Mouse (Mus musculus): ENCODE measurements at regions not wholly inside any gene's neighbourhood (a gene's known extent, or its start where the extent isn't known, plus 50 kb on each side); places are given as distances from the start of the nearest gene placed in this dataset.

DNA sequence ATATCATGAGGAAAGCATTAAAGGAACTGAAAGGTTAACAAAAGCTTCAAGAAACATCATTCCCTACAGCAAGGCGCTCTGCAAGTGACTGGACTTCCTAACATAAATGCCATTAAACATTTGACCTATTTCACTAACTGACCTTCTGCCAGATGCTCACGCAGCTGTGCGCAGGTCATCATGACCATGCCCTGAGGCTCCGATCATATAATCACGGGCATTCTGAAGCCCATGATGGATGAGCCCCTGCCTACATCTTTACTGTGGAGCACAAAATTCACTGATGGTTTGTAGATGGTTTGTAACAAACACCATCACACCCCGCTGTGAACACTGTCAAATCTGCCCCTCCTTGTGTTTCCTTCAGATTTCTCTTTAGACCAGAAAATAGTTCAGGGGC lies 270.1 kb upstream of the Pabpc6 start:
- no peak for TF ChIP-seq CTCF (IDR thresholded peaks at IDR 0.05; ENCODE audit: low read depth, low read length)
- no peak for TF ChIP-seq EP300 (IDR thresholded peaks at IDR 0.05; ENCODE audit: insufficient read depth, low read depth, low read length)

All from ES-Bruce4 (cell line).